Mouse (Mus musculus) embryonic fibroblast, embryonic 13.5 days (primary cell): ENCODE data around the gene Tmpo.

Experiments used
- CTCF ChIP-seq: IDR thresholded peaks from 2 replicates; pipeline ENCODE4 v1.5.1; 2011; ENCODE audit warnings: mild to moderate bottlenecking, control low read depth, low read length, moderate library complexity, borderline replicate concordance; ENCODE audit not compliant: insufficient read depth
- POLR2A ChIP-seq: IDR thresholded peaks from 2 replicates; pipeline ENCODE4 v1.6.1; 2011; ENCODE audit warnings: low read depth, mild to moderate bottlenecking, control low read depth, low read length, moderate library complexity

GRCm38 (mm10) chr10:91143313-91144230, 37.5 kb downstream of the Tmpo start:
- TF ChIP-seq CTCF (no peak), POLR2A (no peak)
